Mouse (Mus musculus) sigmoid colon, adult 10 weeks (tissue): Measurements from ENCODE around the gene Il1f10. TPM values are rescaled to one million over a fixed set of nuclear protein-coding genes. Genes with fewer than 3 reads are reported as not detected.

Source experiments
- polyA plus RNA-seq: library from polyadenylated mRNA; stranded (reverse); fragments of 350-450 nt; fragmentation: Illumina TruSeq; extraction: RNeasy Lipid Tissue Mini Kit (QIAGEN cat#74804); gene quantifications from one replicate; pipeline ENCODE4 v1.2.3, GENCODE M21; 2014; ENCODE audit warnings: low read depth, low replicate concordance

Gene Il1f10
- not detected for polyA plus RNA-seq

GRCm38 (mm10) chr2:24290896-24291295 is at the start of gene Il1f10:
Gene Il1f10 (plus strand): TSS chr2:24291196.

GRCm38 (mm10) chr2:24276654-24277053 is 14.3 kb upstream of the Il1f10 start, which contains the start of gene Il1f5:
Gene Il1f5 (plus strand): TSS chr2:24276954.

DNA sequence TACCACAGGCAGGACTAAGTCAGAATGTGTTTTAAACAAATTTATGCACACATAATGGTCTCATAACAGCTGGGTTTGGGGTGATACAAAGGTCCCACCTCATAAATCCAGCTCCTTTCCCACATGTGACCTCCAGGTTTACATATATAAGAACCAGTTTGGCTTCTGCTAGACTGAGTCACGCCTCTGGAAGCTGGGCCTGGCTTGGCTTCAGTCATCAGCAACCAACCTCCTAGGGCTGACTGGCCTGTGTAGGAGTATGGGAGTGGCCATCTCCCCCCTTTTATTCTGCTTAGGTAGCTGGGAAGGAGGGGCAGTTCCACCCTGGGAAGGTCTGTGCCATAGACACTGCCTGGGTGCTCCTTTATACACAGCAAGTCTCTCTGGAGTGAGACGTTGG is 45.5 kb downstream of the Il1f10 start, which contains the start of gene Il1rn:
Il1rn (plus strand) TSS at position 309 of the 400 bp plus-strand sequence.

Other genes starting within 250 kb of the Il1f10 start
- 21.9 TPM for gene Hnmt, start 241.8 kb upstream of the Il1f10 start, polyA plus RNA-seq
- not detected for gene Tbpl2, start 194.6 kb upstream of the Il1f10 start, polyA plus RNA-seq
- 1.2 TPM for gene Il1f8, start 138.0 kb upstream of the Il1f10 start, polyA plus RNA-seq
- gene Il1f9, start 104.7 kb upstream of the Il1f10 start, polyA plus RNA-seq = not detected
- not detected for gene Il1f6, start 75.8 kb upstream of the Il1f10 start, polyA plus RNA-seq
- not detected for gene Il1f5, start 14.2 kb upstream of the Il1f10 start, polyA plus RNA-seq
- gene Il1rn, start 45.7 kb downstream of the Il1f10 start, polyA plus RNA-seq = 122 TPM
- 29.8 TPM for gene Psd4, start 76.4 kb downstream of the Il1f10 start, polyA plus RNA-seq
- gene Pax8, start 184.4 kb downstream of the Il1f10 start, polyA plus RNA-seq = 2.1 TPM